Mouse (Mus musculus) intestine, postnatal 0 days (tissue): ENCODE results near the gene Camta1. TPM values are rescaled to one million over a fixed set of nuclear protein-coding genes. Genes with fewer than 3 reads are reported as not detected.

Experiments used
- ATAC-seq: fragments of 200-750 bp; cut with Nextera tagmentation; 2 replicates; pipeline ENCODE4 v1.8.0; 2017; ENCODE audit warnings: mild to moderate bottlenecking, moderate TSS enrichment, moderate library complexity
- H3K27ac ChIP-seq: fragments of 300-500 bp; sonication (generic); 2 replicates; pipeline ENCODE4 v1.5.1; 2014; ENCODE audit warnings: mild to moderate bottlenecking, low read depth, low read length, moderate library complexity
- H3K27me3 ChIP-seq: fragments of 300-500 bp; sonication (generic); replicated peaks from 2 replicates; pipeline ENCODE4 v1.6.1; 2014; ENCODE audit warnings: low read length, mixed read lengths; ENCODE audit not compliant: control insufficient read depth, insufficient read depth
- H3K36me3 ChIP-seq: fragments of 300-500 bp; sonication (generic); 2 replicates; pipeline ENCODE4 v1.6.1; 2014; ENCODE audit warnings: mild to moderate bottlenecking, moderate library complexity; ENCODE audit not compliant: control insufficient read depth, insufficient read depth
- H3K4me1 ChIP-seq: fragments of 300-500 bp; sonication (generic); replicated peaks from 2 replicates; pipeline ENCODE4 v1.6.1; 2014; ENCODE audit warnings: antibody characterized with exemption, low read length, mixed read lengths; ENCODE audit not compliant: control insufficient read depth, insufficient read depth
- H3K4me2 ChIP-seq: fragments of 300-500 bp; sonication (generic); replicated peaks from 2 replicates; pipeline ENCODE4 v1.6.1; 2014; ENCODE audit warnings: low read depth, mild to moderate bottlenecking, moderate library complexity
- H3K4me3 ChIP-seq: fragments of 300-500 bp; sonication (generic); 2 replicates; pipeline ENCODE4 v1.5.1; 2014; ENCODE audit warnings: low read depth, low read length
- H3K9ac ChIP-seq: fragments of 300-500 bp; sonication (generic); 2 replicates; pipeline ENCODE4 v1.6.1; 2014; ENCODE audit warnings: mild to moderate bottlenecking, low read depth, low read length
- H3K9me3 ChIP-seq: fragments of 300-500 bp; sonication (generic); 2 replicates; pipeline ENCODE4 v1.6.1; 2016; ENCODE audit warnings: mixed run types; ENCODE audit not compliant: control insufficient read depth
- CTCF ChIP-seq: sonication (generic); IDR thresholded peaks from 2 replicates; pipeline ENCODE4 v1.5.1; 2016; ENCODE audit warnings: low read depth, mild to moderate bottlenecking, control low read depth, antibody characterized with exemption, moderate library complexity
- WGBS: fragments of 180-500 bp; shearing (Covaris S2); extraction: QIAGEN DNeasy Blood & Tissue Kit; methylation state at CpG from one replicate; pipeline ENCODE4 v1.1.7; 2014; 5-methylcytosine and 5-hydroxymethylcytosine counted together
- polyA plus RNA-seq: library from polyadenylated mRNA; unstranded; fragments of >200 nt; fragmentation: Nextera tagmentation; extraction: Ambion mirVana; gene quantifications from 2 replicates; pipeline ENCODE4 v1.2.1, GENCODE M21; 2015

Camta1 gene
- polyA plus RNA-seq, 1 experiment from 2014 or later, result 54.1 TPM

- Histone ChIP-seq H3K9ac (no peak overlapping the region), H3K9me3 (no peaks in the 10 kb centered on the region), H3K4me3 (no peak overlapping the region), H3K4me2 (no peak overlapping the region), H3K27ac (no peak overlapping the region), H3K27me3 (no peaks in the 10 kb centered on the region), H3K36me3 (no peaks in the 10 kb centered on the region), H3K4me1 (no peaks in the 10 kb centered on the region)
- ATAC-seq, result no peak
- 85% methylated on average over 7 of the region's 7 CpGs for WGBS
- TF ChIP-seq CTCF, result no peak
These were observed 654.1 kb downstream of the Camta1 start for GRCm38 (mm10) chr4:151207566-151207965.

GRCm38 (mm10) chr4:151202891-151203290, 658.8 kb downstream of the Camta1 start:
- no peak overlapping the region for H3K4me3 ChIP-seq
- no peak for TF ChIP-seq CTCF
- H3K36me3 ChIP-seq, result no peaks in the 10 kb centered on the region
- no peak overlapping the region for H3K4me2 ChIP-seq
- H3K27me3 ChIP-seq, result no peaks in the 10 kb centered on the region
- no peak overlapping the region for H3K9ac ChIP-seq
- no peaks in the 10 kb centered on the region for H3K4me1 ChIP-seq
- no peak for ATAC-seq
- H3K9me3 ChIP-seq, result no peaks in the 10 kb centered on the region
- 65% methylated on average over 6 of the region's 6 CpGs for WGBS
- no peak overlapping the region for H3K27ac ChIP-seq

GRCm38 (mm10) chr4:151200316-151200715, 661.4 kb downstream of the Camta1 start:
- WGBS, result 76% methylated on average over 9 of the region's 9 CpGs
- H3K9ac ChIP-seq, result no peak overlapping the region
- H3K4me2 ChIP-seq, result no peak overlapping the region
- no peak overlapping the region for H3K27ac ChIP-seq
- H3K4me1 ChIP-seq, result no peaks in the 10 kb centered on the region
- no peak overlapping the region for H3K4me3 ChIP-seq
- no peak for TF ChIP-seq CTCF
- no peaks in the 10 kb centered on the region for H3K27me3 ChIP-seq
- H3K9me3 ChIP-seq, result no peaks in the 10 kb centered on the region
- ATAC-seq, result no peak
- H3K36me3 ChIP-seq, result no peaks in the 10 kb centered on the region

- WGBS, result 44% methylated on average over 10 of the region's 10 CpGs
- H3K27me3 ChIP-seq, result no peaks in the 10 kb centered on the region
- no peak overlapping the region for H3K27ac ChIP-seq
- H3K4me3 ChIP-seq, result no peak overlapping the region
- no peaks in the 10 kb centered on the region for H3K9me3 ChIP-seq
- H3K9ac ChIP-seq, result no peak overlapping the region
- H3K36me3 ChIP-seq, result no peaks in the 10 kb centered on the region
- no peaks in the 10 kb centered on the region for H3K4me1 ChIP-seq
- ATAC-seq, result no peak
- no peak for TF ChIP-seq CTCF
- H3K4me2 ChIP-seq, result no peak overlapping the region
These were observed 666.5 kb downstream of the Camta1 start for GRCm38 (mm10) chr4:151195126-151195525.

DNA sequence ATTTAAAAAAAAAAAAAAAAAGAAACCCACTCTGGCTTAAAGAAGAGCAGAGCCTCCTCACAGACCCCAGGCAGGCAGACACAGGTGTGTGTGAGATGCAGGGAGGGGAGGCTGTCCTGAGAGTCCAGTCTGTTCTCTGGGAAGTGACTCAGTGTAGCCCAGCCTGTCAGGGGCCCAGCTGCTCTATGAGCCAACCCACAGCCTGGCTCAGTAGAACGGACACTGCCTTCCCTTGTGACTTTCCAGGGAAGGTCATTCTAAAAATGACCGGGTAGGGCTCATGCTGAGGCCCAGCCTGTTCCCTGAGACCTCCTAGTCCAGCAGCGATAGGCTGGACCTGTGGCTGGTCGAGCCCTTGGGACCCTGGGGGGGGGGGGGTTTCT, 667.0 kb downstream of the Camta1 start:
- WGBS, result 46% methylated on average over 4 of the region's 4 CpGs
- H3K36me3 ChIP-seq, result no peaks in the 10 kb centered on the region
- no peak overlapping the region for H3K9ac ChIP-seq
- ATAC-seq, result no peak
- H3K4me3 ChIP-seq, result no peak overlapping the region
- TF ChIP-seq CTCF, result no peak
- no peak overlapping the region for H3K27ac ChIP-seq
- H3K27me3 ChIP-seq, result no peaks in the 10 kb centered on the region
- no peak overlapping the region for H3K4me2 ChIP-seq
- no peaks in the 10 kb centered on the region for H3K9me3 ChIP-seq
- H3K4me1 ChIP-seq, result no peaks in the 10 kb centered on the region

DNA sequence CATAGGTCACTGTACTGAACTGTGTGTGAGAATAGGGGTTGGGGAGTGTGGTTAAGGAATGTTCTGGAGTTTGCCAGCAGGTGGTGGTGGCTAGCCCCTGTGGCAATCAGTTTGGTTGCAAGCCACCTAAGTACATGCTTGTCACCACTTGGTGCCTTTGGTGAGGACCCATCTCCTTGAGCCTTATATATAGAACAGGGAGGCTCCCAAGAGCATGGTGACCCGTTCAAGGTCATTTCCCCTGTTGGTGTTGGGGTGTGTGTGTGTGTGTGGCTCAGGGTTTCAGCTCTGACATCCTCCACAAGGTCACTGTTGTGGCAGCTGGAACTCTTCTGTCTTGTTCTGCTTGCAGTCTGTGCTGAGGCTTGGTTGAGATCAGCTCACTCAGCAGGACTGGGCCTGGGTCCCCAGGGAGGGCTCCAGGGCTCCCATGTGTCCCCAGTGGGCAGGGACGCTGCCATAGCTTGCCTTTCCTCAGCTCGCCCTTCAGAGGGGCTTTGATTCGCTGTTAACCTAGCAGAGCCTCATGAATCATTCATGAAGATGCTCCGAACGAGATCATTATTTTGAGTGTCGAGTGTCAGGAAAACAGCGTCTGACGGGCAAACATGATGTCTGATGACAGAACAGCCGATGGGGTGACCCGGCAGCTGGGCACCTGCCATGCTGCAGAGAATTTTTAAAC, 667.5 kb downstream of the Camta1 start:
- no peaks in the 10 kb centered on the region for H3K4me1 ChIP-seq
- H3K9ac ChIP-seq, result no peak overlapping the region
- no peaks in the 10 kb centered on the region for H3K9me3 ChIP-seq
- no peaks in the 10 kb centered on the region for H3K36me3 ChIP-seq
- 58% methylated on average over 11 of the region's 11 CpGs for WGBS
- no peak for TF ChIP-seq CTCF
- H3K27me3 ChIP-seq, result no peaks in the 10 kb centered on the region
- H3K4me2 ChIP-seq, result no peak overlapping the region
- no peak overlapping the region for H3K4me3 ChIP-seq
- ATAC-seq, result no peak
- H3K27ac ChIP-seq, result no peak overlapping the region

GRCm38 (mm10) chr4:151186447-151186846, 675.2 kb downstream of the Camta1 start:
- H3K4me2 ChIP-seq, result no peak overlapping the region
- no peaks in the 10 kb centered on the region for H3K36me3 ChIP-seq
- 10% methylated on average over 8 of the region's 8 CpGs for WGBS
- no peak overlapping the region for H3K27ac ChIP-seq
- no peaks in the 10 kb centered on the region for H3K4me1 ChIP-seq
- no peaks in the 10 kb centered on the region for H3K9me3 ChIP-seq
- TF ChIP-seq CTCF, result no peak
- H3K27me3 ChIP-seq, result no peaks in the 10 kb centered on the region
- ATAC-seq, result no peak
- H3K9ac ChIP-seq, result no peak overlapping the region
- H3K4me3 ChIP-seq, result no peak overlapping the region
